Comparison of ENCODE assay signal across 35 mouse cellular contexts in genomic region chr12:105597135-105597534, GRCm38 (mm10). TPM values are rescaled to one million over a fixed set of nuclear protein-coding genes. Genes with fewer than 3 reads are reported as not detected.
DNase-seq lines count a peak whose midpoint lies in the region; ATAC-seq and TF ChIP-seq lines count a peak whose summit lies in the region.
"Had no signal": no experiment of that assay in that cellular context is flagged by ENCODE, and none has a peak within 500 bp of the region (broad histone marks: within the 10 kb centered on the region; RNA-seq: fewer than 3 reads in every experiment).

No protein-coding gene starts in this region.

- H3K27ac ChIP-seq in kidney, embryonic 16.5 days (ENCODE audit: low read length), result no peak overlapping the region
- H3K27ac ChIP-seq: gastrocnemius, adult 2 months; heart, adult 2 months; hindbrain, embryonic 13.5 days; macrophage; midbrain, embryonic 15.5 days; neural tube, embryonic 15.5 days; stomach, postnatal 0 days had no signal

- CTCF ChIA-PET in Patski (lab: Charles Lee), result no interaction called here

- in situ Hi-C loops in Patski (cut with MboI; ENCODE audit: low pct_unique_long_range_greater_than_20kb), result no loop called here

- no peaks in the 10 kb centered on the region for H3K27me3 ChIP-seq in kidney, embryonic 16.5 days (ENCODE audit: insufficient read depth, low read length)
- no peaks in the 10 kb centered on the region for H3K27me3 ChIP-seq in Patski
- H3K27me3 ChIP-seq: hindbrain, embryonic 13.5 days; midbrain, embryonic 15.5 days; neural tube, embryonic 15.5 days had no signal

- no peaks in the 10 kb centered on the region for H3K9me3 ChIP-seq in kidney, embryonic 16.5 days (ENCODE audit: low read length)
- H3K9me3 ChIP-seq: heart, embryonic 12.5 days; hindbrain, embryonic 13.5 days; midbrain, embryonic 15.5 days; neural tube, embryonic 15.5 days had no signal

- H3K4me3 ChIP-seq in kidney, embryonic 16.5 days (ENCODE audit: low read length), result no peak overlapping the region
- H3K4me3 ChIP-seq: gastrocnemius, adult 2 months; heart, adult 2 months; heart, embryonic 12.5 days; hindbrain, embryonic 13.5 days; midbrain, embryonic 15.5 days; neural tube, embryonic 15.5 days had no signal

- H3K4me1 ChIP-seq in kidney, embryonic 16.5 days (ENCODE audit: insufficient read depth, low read length), result peaks cover 4% of the 10 kb centered on the region; the same call in 1 of the 2 replicates
- H3K4me1 ChIP-seq: midbrain, embryonic 15.5 days had no signal

- ATAC-seq in kidney, embryonic 16.5 days (ENCODE audit: low FRiP score, low TSS enrichment), result peak; percentile 49; the same call in 1 of the 2 replicates
- peak; percentile 89 for ATAC-seq in Patski
- ATAC-seq: activated CD4-positive, CD25-positive, alpha-beta regulatory T cell, adult 4 months; CD4-positive, CD25-positive, alpha-beta regulatory T cell, adult 4 months; forebrain, embryonic 14.5 days; intestine, embryonic 16.5 days; midbrain, embryonic 15.5 days had no signal

- POLR2A ChIA-PET in Patski (lab: Charles Lee), result no interaction called here

- 56% methylated on average over 8 of the region's 8 CpGs for WGBS in kidney, embryonic 16.5 days

- no peak for DNase-seq in kidney, postnatal 36 days
- peak; percentile 29 for DNase-seq in spleen, adult 12 weeks (ENCODE audit: low spot score)
- DNase-seq in spleen, postnatal 4 days (ENCODE audit: low spot score in 2 of 2), result no peak
- DNase-seq in Patski (ENCODE audit: low read depth, low spot score), result peak; percentile 93
- no peak for DNase-seq in adrenal gland, postnatal 25 days
- DNase-seq in left cerebral cortex, postnatal 25 days (ENCODE audit: low spot score in 2 of 2), result no peak
- DNase-seq: adrenal gland, adult 2 months; cerebellum, adult 8-10 months; cerebellum, postnatal 36 days; gastrocnemius, adult 2 months; gastrocnemius, postnatal 36 days; heart, adult 2 months; heart, postnatal 4 days; kidney, adult 8-10 months; layer of hippocampus, postnatal 36 days; lung, adult 2 months; lung, postnatal 10 days; right cerebral cortex, postnatal 25 days; thymus, adult 18-20 months; thymus, postnatal 25 days had no signal

- no peak overlapping the region for H3K9ac ChIP-seq in kidney, embryonic 16.5 days (replicated peaks; ENCODE audit: low read length)
- H3K9ac ChIP-seq: heart, embryonic 12.5 days; hindbrain, embryonic 13.5 days; midbrain, embryonic 15.5 days; neural tube, embryonic 15.5 days had no signal

- no peaks in the 10 kb centered on the region for H3K36me3 ChIP-seq in kidney, embryonic 16.5 days (ENCODE audit: insufficient read depth, low read length)
- H3K36me3 ChIP-seq: heart, embryonic 12.5 days; hindbrain, embryonic 13.5 days; midbrain, embryonic 15.5 days; neural tube, embryonic 15.5 days had no signal

- intact Hi-C loops in left cerebral cortex, postnatal 25 days (cut with DNase I), result no loop called here

- no peak for TF ChIP-seq CTCF in Patski (IDR thresholded peaks at IDR 0.05)

- no peak overlapping the region for H3K4me2 ChIP-seq in kidney, embryonic 16.5 days (replicated peaks; ENCODE audit: low read depth, low read length)
- H3K4me2 ChIP-seq: heart, embryonic 12.5 days; hindbrain, embryonic 13.5 days; midbrain, embryonic 15.5 days; neural tube, embryonic 15.5 days had no signal

RNA-seq across cellular contexts. Expression of gene Bdkrb1, which starts 5.8 kb away (rescaled TPM):
- polyA plus RNA-seq in kidney, embryonic 16.5 days (2015; fragmentation: Nextera tagmentation; extraction: Ambion mirVana), result not detected in 2 replicates
- 0.18 TPM for polyA plus RNA-seq in Patski (2021)
- total RNA-seq in adrenal gland, postnatal 25 days (2021), result not detected in 2 replicates
- total RNA-seq in left cerebral cortex, postnatal 25 days (2021), result not detected
- total RNA-seq: adrenal gland, adult 2 months; heart, adult 2 months; heart, postnatal 4 days; layer of hippocampus, postnatal 36 days; liver, adult 2 months; megakaryocyte-erythroid progenitor cell, adult 5-6 weeks had no signal
- polyA plus RNA-seq: forebrain, embryonic 14.5 days; heart, embryonic 12.5 days; heart, postnatal 0 days; limb, embryonic 11.5 days; liver, adult 2 months; macrophage; neural tube, embryonic 15.5 days had no signal

RNA-seq across cellular contexts. Expression of gene Bdkrb2, which starts 34.1 kb away (rescaled TPM):
- polyA plus RNA-seq in kidney, embryonic 16.5 days (2015; fragmentation: Nextera tagmentation; extraction: Ambion mirVana), result 1.7 and 1.9 TPM in 2 replicates
- 0.23 TPM for polyA plus RNA-seq in Patski (2021)
- total RNA-seq in adrenal gland, postnatal 25 days (2021), result 9.5 and 10.8 TPM in 2 replicates
- under 1 TPM; 0.21 to 0.41 TPM for total RNA-seq in left cerebral cortex, postnatal 25 days (2021)
- total RNA-seq: megakaryocyte-erythroid progenitor cell, adult 5-6 weeks had no signal
- polyA plus RNA-seq: activated CD4-positive, CD25-positive, alpha-beta regulatory T cell, adult 4 months; CD4-positive, CD25-positive, alpha-beta regulatory T cell, adult 4 months; liver, adult 2 months; macrophage had no signal

Comparison
In these comparisons a context has a peak if more than half of its experiments do, and no peak if none do; other contexts are left out.
1. DNase-seq: peak in spleen, adult 12 weeks (single experiment) and Patski (single experiment); none in kidney, postnatal 36 days (0 of 2), spleen, postnatal 4 days (0 of 2), adrenal gland, postnatal 25 days (single experiment) and left cerebral cortex, postnatal 25 days (0 of 2).